Mouse (Mus musculus) embryo, embryonic 9.5 days (tissue): ENCODE measurements around the gene Gm49333.

Experiments used
- DNase-seq: peaks from one replicate; pipeline ENCODE4 v3.0.0-alpha.2; 2017; ENCODE audit errors: extremely low spot score

Gm49333 gene

GRCm38 (mm10) chr16:20611357-20612227 is at the start of gene Gm49333, which contains the start of the genes Eef1akmt4 and Alg3:
Gm49333 (plus strand) TSS chr16:20611610.
Eef1akmt4 (plus strand) TSS chr16:20611593.
Alg3 (minus strand) TSS chr16:20611735.
- DNase-seq = peak; percentile 89

GRCm38 (mm10) chr16:20565075-20565474 is 46.3 kb upstream of the Gm49333 start:
- no peak for DNase-seq

GRCm38 (mm10) chr16:20589366-20589938 is 22.0 kb upstream of the Gm49333 start, which contains the start of gene Vwa5b2:
Vwa5b2 (plus strand) TSS chr16:20589471.
- no peak for DNase-seq

GRCm38 (mm10) chr16:20589939-20590679 is 21.3 kb upstream of the Gm49333 start:
- DNase-seq = peak; percentile 55

GRCm38 (mm10) chr16:20590680-20591038 is 20.8 kb upstream of the Gm49333 start:
- DNase-seq = no peak

- no peak for DNase-seq
These were observed 20.2 kb upstream of the Gm49333 start for GRCm38 (mm10) chr16:20591076-20591705.

GRCm38 (mm10) chr16:20595060-20595673 is 16.2 kb upstream of the Gm49333 start:
- DNase-seq = no peak

GRCm38 (mm10) chr16:20595737-20596136 is 15.7 kb upstream of the Gm49333 start:
- DNase-seq = no peak

GRCm38 (mm10) chr16:20596687-20597441 is 14.5 kb upstream of the Gm49333 start:
- no peak for DNase-seq

- no peak for DNase-seq
These were observed 10.9 kb upstream of the Gm49333 start for GRCm38 (mm10) chr16:20600511-20600910.

- DNase-seq = no peak
These were observed 6.7 kb upstream of the Gm49333 start for GRCm38 (mm10) chr16:20604705-20605104.

GRCm38 (mm10) chr16:20610501-20611356 is 681 bp upstream of the Gm49333 start:
- peak; percentile 91 for DNase-seq

GRCm38 (mm10) chr16:20619541-20620398 is 8.4 kb downstream of the Gm49333 start:
- peak; percentile 68 for DNase-seq

- peak; percentile 27 for DNase-seq
These were observed 9.0 kb downstream of the Gm49333 start for GRCm38 (mm10) chr16:20620399-20620735.

GRCm38 (mm10) chr16:20620751-20621190 is 9.4 kb downstream of the Gm49333 start:
- DNase-seq = no peak

- peak; percentile 81 for DNase-seq
These were observed 10.0 kb downstream of the Gm49333 start, which contains the start of gene Camk2n2 for GRCm38 (mm10) chr16:20621191-20621990. Camk2n2 (minus strand) TSS chr16:20621287.

- DNase-seq = peak; percentile 76
These were observed 10.7 kb downstream of the Gm49333 start for GRCm38 (mm10) chr16:20621991-20622685.
